Mouse (Mus musculus): Measurements from ENCODE around the gene Adamts8. TPM values are rescaled to one million over a fixed set of nuclear protein-coding genes. Genes with fewer than 3 reads are reported as not detected.

Gene Adamts8
- polyA plus RNA-seq, 1 experiment from 2014 or later = 2.0 TPM

DNA sequence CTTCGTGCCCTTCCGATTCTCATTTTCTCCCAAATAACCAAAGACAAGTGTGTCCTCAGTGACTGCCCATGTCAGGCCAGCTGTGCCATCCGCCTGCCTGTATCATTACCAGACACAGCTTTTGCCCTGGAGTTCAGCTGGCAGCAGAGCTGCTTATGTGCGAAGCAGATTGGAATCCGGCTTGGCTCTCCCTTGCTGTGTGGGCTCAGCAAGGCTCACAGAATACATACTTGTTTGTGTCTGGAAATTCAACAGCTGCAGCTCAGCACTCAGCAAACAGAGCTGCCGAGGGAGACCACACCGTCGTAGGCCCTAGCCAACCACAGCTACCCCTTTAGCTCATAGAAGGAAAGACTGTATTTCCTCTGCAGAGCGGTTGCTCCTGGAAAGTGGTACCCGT is 22.3 kb downstream of the Adamts8 start:
- WGBS = 77% methylated on average over 10 of the region's 10 CpGs
- no peaks in the 10 kb centered on the region for H3K9me3 ChIP-seq
- H3K27me3 ChIP-seq = no peaks in the 10 kb centered on the region
- no peak overlapping the region for H3K4me2 ChIP-seq
- no peak overlapping the region for H3K4me3 ChIP-seq
- H3K4me1 ChIP-seq (replicated peaks) = no peaks in the 10 kb centered on the region
- ATAC-seq (ENCODE audit: low FRiP score) = no peak
- H3K27ac ChIP-seq = peak overlapping the region; percentile 46
- no peak overlapping the region for H3K9ac ChIP-seq
- no peaks in the 10 kb centered on the region for H3K36me3 ChIP-seq

DNA sequence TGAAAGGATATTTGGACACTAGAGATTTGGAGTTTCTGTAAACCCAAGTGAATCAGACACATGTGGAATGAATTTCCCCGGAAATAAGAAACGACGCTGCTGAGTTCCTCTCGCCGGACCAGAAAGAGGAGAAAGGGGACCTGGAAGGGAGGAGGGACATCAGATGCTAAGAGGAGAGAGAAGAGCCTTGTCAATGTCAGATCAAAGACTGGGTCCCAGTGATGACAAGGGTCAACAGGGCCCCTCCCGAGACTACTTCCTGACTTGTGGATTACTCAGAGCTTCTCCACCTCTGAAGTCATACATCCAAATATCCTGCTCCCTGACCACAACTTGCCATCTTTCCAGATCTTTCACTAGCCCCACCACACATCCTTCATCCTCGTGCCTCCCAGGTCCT is 24.5 kb downstream of the Adamts8 start:
- Histone ChIP-seq H3K27me3 (no peaks in the 10 kb centered on the region), H3K36me3 (no peaks in the 10 kb centered on the region), H3K4me2 (no peak overlapping the region), H3K9ac (no peak overlapping the region), H3K9me3 (no peaks in the 10 kb centered on the region), H3K4me3 (no peak overlapping the region), H3K4me1 (replicated peaks) (no peaks in the 10 kb centered on the region), H3K27ac (no peak overlapping the region)
- ATAC-seq (ENCODE audit: low FRiP score) = no peak
- 81% methylated on average over 7 of the region's 7 CpGs for WGBS

DNA sequence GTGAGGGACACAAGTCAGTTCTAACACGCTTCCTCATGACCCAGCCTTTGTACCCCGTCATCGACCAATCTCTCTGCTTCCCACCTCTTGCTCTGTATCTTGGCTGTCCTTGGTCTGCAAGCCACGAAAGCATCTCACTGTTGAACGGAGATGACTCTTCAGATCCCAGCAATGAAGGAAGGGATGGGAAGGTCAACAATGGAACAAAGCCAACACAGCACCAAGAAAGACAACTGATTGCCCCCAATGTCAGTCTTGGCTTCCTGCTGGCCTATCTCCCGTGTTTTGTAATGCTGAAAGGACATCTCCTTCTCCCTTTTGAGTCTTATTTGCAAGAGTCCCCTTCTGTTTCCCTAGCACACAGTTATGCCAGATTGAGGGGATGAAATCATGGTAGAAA is 25.8 kb downstream of the Adamts8 start:
- Histone ChIP-seq H3K4me3 (no peak overlapping the region), H3K36me3 (no peaks in the 10 kb centered on the region), H3K4me2 (no peak overlapping the region), H3K4me1 (replicated peaks) (no peaks in the 10 kb centered on the region), H3K27ac (no peak overlapping the region), H3K9ac (no peak overlapping the region), H3K27me3 (no peaks in the 10 kb centered on the region), H3K9me3 (no peaks in the 10 kb centered on the region)
- ATAC-seq (ENCODE audit: low FRiP score) = no peak
- 84% methylated on average over 6 of the region's 6 CpGs for WGBS

- ATAC-seq (ENCODE audit: low FRiP score) = no peak
- Histone ChIP-seq H3K4me2 (no peak overlapping the region), H3K27ac (no peak overlapping the region), H3K36me3 (no peaks in the 10 kb centered on the region), H3K4me1 (replicated peaks) (no peaks in the 10 kb centered on the region), H3K27me3 (no peaks in the 10 kb centered on the region), H3K4me3 (no peak overlapping the region), H3K9me3 (no peaks in the 10 kb centered on the region), H3K9ac (no peak overlapping the region)
- WGBS = 63% methylated on average over 3 of the region's 3 CpGs
These were observed 27.6 kb downstream of the Adamts8 start for GRCm38 (mm10) chr9:30970001-30970400.

DNA sequence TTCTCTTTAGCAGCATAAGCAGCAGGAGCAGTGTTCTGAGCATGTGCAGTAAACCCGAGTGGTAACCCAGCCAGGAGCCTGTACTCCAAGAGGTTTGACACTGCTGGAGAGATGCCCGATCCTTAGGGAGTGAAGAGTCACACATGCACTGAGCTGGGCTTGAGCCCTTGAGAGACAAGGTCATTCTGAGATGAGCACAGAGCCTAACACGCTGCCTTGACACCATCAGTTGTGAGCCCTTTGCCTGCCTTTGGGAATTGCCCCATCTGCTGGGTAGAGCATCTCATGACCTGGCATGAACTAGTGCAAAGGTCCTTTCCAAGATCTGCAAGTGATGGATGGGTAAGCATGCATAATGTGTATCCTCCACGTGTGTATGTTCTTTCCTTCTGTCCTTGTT is 29.6 kb downstream of the Adamts8 start:
- 61% methylated on average over 4 of the region's 4 CpGs for WGBS
- Histone ChIP-seq H3K4me3 (no peak overlapping the region), H3K27me3 (no peaks in the 10 kb centered on the region), H3K36me3 (no peaks in the 10 kb centered on the region), H3K9ac (no peak overlapping the region), H3K4me1 (replicated peaks) (no peaks in the 10 kb centered on the region), H3K9me3 (no peaks in the 10 kb centered on the region), H3K4me2 (no peak overlapping the region), H3K27ac (no peak overlapping the region)
- ATAC-seq (ENCODE audit: low FRiP score) = no peak

DNA sequence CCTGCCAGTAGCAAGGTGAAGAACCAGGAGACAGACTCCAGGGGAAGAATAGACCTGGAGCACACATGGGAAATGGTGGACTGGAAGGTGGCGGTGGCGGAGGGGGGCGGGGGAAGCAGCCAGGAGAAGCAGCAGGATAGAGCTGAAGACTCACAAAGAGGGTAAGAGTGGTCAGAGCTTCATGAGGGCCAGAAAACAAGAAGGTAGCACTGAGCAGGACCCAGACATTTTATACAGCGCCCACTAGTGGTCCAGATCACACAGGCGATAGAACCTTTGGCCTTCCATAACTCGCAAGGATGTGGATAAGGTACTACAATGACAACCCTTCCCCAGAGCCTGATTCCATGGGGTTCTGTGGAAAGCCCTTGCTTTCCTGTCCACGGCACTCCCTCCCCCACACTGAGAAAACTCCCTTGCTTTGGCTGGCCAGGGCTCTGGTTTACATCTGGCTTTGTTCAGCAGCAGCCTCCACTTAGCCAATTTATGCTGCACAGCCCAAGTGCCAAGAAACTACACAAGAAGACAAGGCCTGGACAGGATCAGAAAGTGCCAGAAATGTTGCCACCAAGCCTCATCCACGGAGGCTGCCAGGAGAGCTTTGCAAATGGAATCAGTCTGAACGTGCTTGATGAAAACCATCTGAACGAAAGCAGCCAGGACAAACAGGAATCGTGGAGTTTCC is 34.1 kb downstream of the Adamts8 start:
- H3K36me3 ChIP-seq = no peaks in the 10 kb centered on the region
- H3K4me1 ChIP-seq (replicated peaks) = no peaks in the 10 kb centered on the region
- no peaks in the 10 kb centered on the region for H3K27me3 ChIP-seq
- H3K4me3 ChIP-seq = no peak overlapping the region
- no peak for ATAC-seq (ENCODE audit: low FRiP score)
- no peak overlapping the region for H3K27ac ChIP-seq
- 76% methylated on average over 11 of the region's 11 CpGs for WGBS
- no peaks in the 10 kb centered on the region for H3K9me3 ChIP-seq
- H3K4me2 ChIP-seq = no peak overlapping the region
- no peak overlapping the region for H3K9ac ChIP-seq

DNA sequence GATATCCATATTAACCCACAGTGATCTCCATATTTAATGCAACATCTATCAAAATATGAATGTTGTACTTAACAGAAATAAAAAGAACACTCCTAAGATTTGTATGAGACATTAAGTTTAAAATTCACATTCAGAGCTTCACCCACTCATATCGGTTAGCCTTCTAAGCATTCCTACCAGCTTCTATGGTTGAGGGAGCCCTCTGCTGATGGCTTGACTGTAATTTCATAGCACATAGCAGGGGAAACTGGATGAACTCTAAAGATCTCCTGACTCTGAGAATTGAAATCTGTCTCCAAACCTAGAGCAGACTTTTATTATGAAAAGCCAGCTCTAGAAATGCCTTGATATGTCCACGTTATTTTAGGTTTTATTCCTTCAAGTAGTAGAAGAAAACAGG is 38.1 kb downstream of the Adamts8 start:
- H3K9ac ChIP-seq = no peak overlapping the region
- no peaks in the 10 kb centered on the region for H3K36me3 ChIP-seq
- H3K27me3 ChIP-seq = no peaks in the 10 kb centered on the region
- 81% methylated on average over 2 of the region's 2 CpGs for WGBS
- no peak for ATAC-seq (ENCODE audit: low FRiP score)
- H3K4me3 ChIP-seq = no peak overlapping the region
- no peaks in the 10 kb centered on the region for H3K9me3 ChIP-seq
- H3K4me2 ChIP-seq = no peak overlapping the region
- H3K4me1 ChIP-seq (replicated peaks) = no peaks in the 10 kb centered on the region
- no peak overlapping the region for H3K27ac ChIP-seq

DNA sequence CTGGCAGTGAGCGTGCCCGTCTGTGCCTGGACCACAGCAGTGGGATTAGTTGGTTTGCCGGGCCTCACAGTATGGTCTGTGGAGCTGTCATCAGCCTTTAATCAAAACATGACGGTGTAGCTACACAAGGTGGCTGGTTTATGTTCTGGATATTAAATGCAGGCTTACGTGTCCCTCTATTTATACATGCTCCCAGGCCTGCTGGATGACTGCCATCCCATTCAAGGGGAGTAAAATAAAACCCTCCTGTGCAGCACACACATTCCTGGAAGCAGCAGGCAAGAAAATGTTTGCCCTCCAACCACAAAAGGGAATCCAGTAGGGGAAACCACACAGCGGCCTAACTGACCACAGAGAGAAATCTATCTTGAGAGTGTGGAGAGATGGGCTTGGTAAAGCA is 43.4 kb downstream of the Adamts8 start:
- no peaks in the 10 kb centered on the region for H3K9me3 ChIP-seq
- WGBS = 81% methylated on average over 6 of the region's 6 CpGs
- no peak for ATAC-seq (ENCODE audit: low FRiP score)
- no peak overlapping the region for H3K4me3 ChIP-seq
- no peaks in the 10 kb centered on the region for H3K36me3 ChIP-seq
- H3K4me2 ChIP-seq = no peak overlapping the region
- no peak overlapping the region for H3K27ac ChIP-seq
- H3K27me3 ChIP-seq = no peaks in the 10 kb centered on the region
- no peak overlapping the region for H3K9ac ChIP-seq
- H3K4me1 ChIP-seq (replicated peaks) = no peaks in the 10 kb centered on the region

- no peaks in the 10 kb centered on the region for H3K36me3 ChIP-seq
- H3K4me1 ChIP-seq (replicated peaks) = no peaks in the 10 kb centered on the region
- H3K4me2 ChIP-seq = no peak overlapping the region
- no peak overlapping the region for H3K27ac ChIP-seq
- no peak overlapping the region for H3K4me3 ChIP-seq
- no peaks in the 10 kb centered on the region for H3K9me3 ChIP-seq
- no peak for ATAC-seq (ENCODE audit: low FRiP score)
- WGBS = 86% methylated on average over 5 of the region's 5 CpGs
- no peaks in the 10 kb centered on the region for H3K27me3 ChIP-seq
- no peak overlapping the region for H3K9ac ChIP-seq
These were observed 50.7 kb downstream of the Adamts8 start for GRCm38 (mm10) chr9:30993106-30993505.

DNA sequence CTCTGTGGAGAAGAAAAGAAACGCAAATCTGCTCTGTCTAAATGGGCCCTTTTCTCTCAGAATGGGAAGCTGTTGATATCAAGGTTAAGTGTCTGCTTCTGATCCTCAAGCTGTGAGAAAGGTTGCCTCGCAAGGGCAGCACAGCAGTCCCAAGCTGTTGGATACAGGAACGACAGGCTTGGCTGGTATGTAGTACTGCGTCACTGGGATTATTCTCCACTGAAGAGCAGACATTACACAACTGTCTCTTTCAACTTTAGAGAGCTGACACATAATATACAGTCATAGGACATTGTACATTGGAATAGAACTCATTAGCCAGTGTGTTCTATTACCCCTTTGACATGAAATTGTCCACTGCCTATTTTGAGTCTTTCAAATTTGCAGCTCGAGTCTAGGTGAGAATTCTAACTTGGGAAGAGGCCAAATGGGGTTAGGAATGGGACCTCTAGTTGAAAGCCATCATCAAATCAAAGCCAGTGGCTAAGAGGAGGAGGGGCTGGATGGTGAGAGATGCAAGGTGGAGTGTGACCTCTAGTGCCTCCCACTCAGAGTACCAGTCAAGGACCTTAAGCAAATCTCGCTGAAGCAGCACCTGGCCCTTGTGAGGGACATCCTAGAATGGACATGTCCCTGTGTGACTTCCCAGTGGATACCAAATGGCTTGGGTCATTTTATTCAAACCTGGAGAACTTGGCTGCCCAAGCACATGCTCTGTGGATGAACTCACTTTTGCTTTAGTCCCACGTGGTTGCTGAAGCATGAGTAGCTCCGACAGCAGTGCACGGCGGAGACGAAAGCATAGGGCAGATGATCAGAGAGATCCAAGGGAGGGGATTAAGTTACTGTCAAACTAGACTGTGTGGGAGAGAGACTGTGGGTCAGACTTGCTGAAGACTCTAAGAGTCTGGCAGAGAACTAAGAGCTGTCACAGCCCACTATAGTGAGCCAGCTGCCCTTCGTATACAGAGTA is 54.5 kb downstream of the Adamts8 start:
- H3K4me2 ChIP-seq = no peak overlapping the region
- no peaks in the 10 kb centered on the region for H3K27me3 ChIP-seq
- ATAC-seq (ENCODE audit: low FRiP score) = no peak
- no peaks in the 10 kb centered on the region for H3K36me3 ChIP-seq
- no peak overlapping the region for H3K9ac ChIP-seq
- H3K27ac ChIP-seq = no peak overlapping the region
- H3K4me1 ChIP-seq (replicated peaks) = no peaks in the 10 kb centered on the region
- no peaks in the 10 kb centered on the region for H3K9me3 ChIP-seq
- H3K4me3 ChIP-seq = no peak overlapping the region
- 90% methylated on average over 12 of the region's 12 CpGs for WGBS

DNA sequence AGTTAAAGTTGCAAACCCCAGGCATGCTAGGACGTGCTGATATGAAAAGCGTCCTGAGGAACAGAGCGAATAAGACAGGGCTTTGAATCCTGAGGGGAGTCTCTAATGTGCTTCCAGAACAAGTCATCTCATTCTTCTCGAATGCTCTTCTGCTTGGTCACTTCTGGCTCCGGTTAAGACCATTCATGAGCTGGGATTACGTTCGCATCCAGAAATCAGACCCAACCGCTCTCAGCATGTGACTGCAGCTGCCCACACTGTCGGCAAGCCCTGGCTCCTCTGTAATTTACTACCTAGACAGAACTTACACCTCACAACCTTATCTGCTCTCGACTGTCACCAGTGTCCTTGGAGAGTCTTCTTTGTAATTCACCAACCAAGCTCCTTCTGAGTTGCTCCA is 58.3 kb downstream of the Adamts8 start:
- H3K4me3 ChIP-seq = no peak overlapping the region
- no peaks in the 10 kb centered on the region for H3K36me3 ChIP-seq
- H3K27me3 ChIP-seq = no peaks in the 10 kb centered on the region
- no peak overlapping the region for H3K9ac ChIP-seq
- no peak overlapping the region for H3K4me2 ChIP-seq
- no peak overlapping the region for H3K27ac ChIP-seq
- H3K9me3 ChIP-seq = no peaks in the 10 kb centered on the region
- WGBS = 85% methylated on average over 10 of the region's 10 CpGs
- no peak for ATAC-seq (ENCODE audit: low FRiP score)
- H3K4me1 ChIP-seq (replicated peaks) = no peaks in the 10 kb centered on the region

DNA sequence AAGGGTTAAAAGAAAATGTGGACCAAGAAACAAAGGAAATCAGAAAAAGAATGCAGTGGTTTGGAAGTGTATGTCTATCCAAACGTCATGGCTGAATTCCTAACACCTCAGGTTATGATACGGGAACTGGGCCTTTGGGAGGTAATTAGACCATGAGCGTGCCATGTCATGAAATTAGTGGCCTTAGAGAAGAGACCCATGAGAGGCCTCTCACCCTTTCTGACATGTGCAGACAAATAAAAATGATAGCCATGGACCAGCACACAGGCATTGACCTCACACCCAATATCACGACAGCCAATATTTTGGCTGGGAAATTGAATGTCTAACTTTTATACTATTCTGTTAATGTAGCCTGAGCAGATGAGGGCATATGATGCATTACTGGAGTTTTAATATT is 60.2 kb downstream of the Adamts8 start:
- Histone ChIP-seq H3K4me1 (replicated peaks) (no peaks in the 10 kb centered on the region), H3K27ac (no peak overlapping the region), H3K9ac (no peak overlapping the region), H3K4me3 (no peak overlapping the region), H3K36me3 (no peaks in the 10 kb centered on the region), H3K27me3 (no peaks in the 10 kb centered on the region), H3K9me3 (no peaks in the 10 kb centered on the region), H3K4me2 (no peak overlapping the region)
- ATAC-seq (ENCODE audit: low FRiP score) = no peak
- 85% methylated on average over 4 of the region's 4 CpGs for WGBS

GRCm38 (mm10) chr9:31009334-31009733 is 67.0 kb downstream of the Adamts8 start:
- H3K9ac ChIP-seq = no peak overlapping the region
- no peaks in the 10 kb centered on the region for H3K9me3 ChIP-seq
- H3K36me3 ChIP-seq = no peaks in the 10 kb centered on the region
- no peak for ATAC-seq (ENCODE audit: low FRiP score)
- H3K4me1 ChIP-seq (replicated peaks) = no peaks in the 10 kb centered on the region; the same call in 1 of the 2 replicates
- WGBS = 92% methylated on average over 2 of the region's 2 CpGs
- H3K27ac ChIP-seq = no peak overlapping the region
- H3K4me3 ChIP-seq = no peak overlapping the region
- H3K27me3 ChIP-seq = no peaks in the 10 kb centered on the region
- H3K4me2 ChIP-seq = no peak overlapping the region

Data from hindbrain, embryonic 13.5 days (tissue).